Mouse (Mus musculus) stomach, embryonic 16.5 days (tissue): ENCODE measurements around the gene Sfswap. TPM values are rescaled to one million over a fixed set of nuclear protein-coding genes. Genes with fewer than 3 reads are reported as not detected.
A peak's percentile ranks its signal among the peaks of the same experiment; 100 is the strongest.

ENCODE experiments used
- ATAC-seq: fragments of 200-750 bp; cut with Nextera tagmentation; 2 replicates; pipeline ENCODE4 v1.8.0; 2017; ENCODE audit warnings: moderate number of reproducible peaks, moderate TSS enrichment; ENCODE audit not compliant: insufficient read depth, low FRiP score
- H3K27ac ChIP-seq: fragments of 300-500 bp; sonication (generic); 2 replicates; pipeline ENCODE4 v1.5.1; 2014; ENCODE audit warnings: low read length
- H3K27me3 ChIP-seq: fragments of 300-500 bp; sonication (generic); 2 replicates; pipeline ENCODE4 v1.6.1; 2014; ENCODE audit warnings: low read length, control low read depth, mixed read lengths; ENCODE audit not compliant: control insufficient read depth, insufficient read depth
- H3K36me3 ChIP-seq: fragments of 300-500 bp; sonication (generic); 2 replicates; pipeline ENCODE4 v1.6.1; 2014; ENCODE audit warnings: low read length; ENCODE audit not compliant: control insufficient read depth, insufficient read depth
- H3K4me1 ChIP-seq: fragments of 300-500 bp; sonication (generic); 2 replicates; pipeline ENCODE4 v1.6.1; 2014; ENCODE audit warnings: low read length, control low read depth, mixed read lengths; ENCODE audit not compliant: control insufficient read depth, insufficient read depth
- H3K4me2 ChIP-seq: fragments of 300-500 bp; sonication (generic); 2 replicates; pipeline ENCODE4 v1.6.1; 2014; ENCODE audit warnings: low read depth, low read length, mixed read lengths
- H3K4me3 ChIP-seq: fragments of 300-500 bp; sonication (generic); replicated peaks from 2 replicates; pipeline ENCODE4 v1.5.1; 2014; ENCODE audit warnings: mild to moderate bottlenecking, low read length
- H3K9ac ChIP-seq: fragments of 300-500 bp; sonication (generic); 2 replicates; pipeline ENCODE4 v1.6.1; 2014; ENCODE audit warnings: low read length
- H3K9me3 ChIP-seq: fragments of 300-500 bp; sonication (generic); replicated peaks from 2 replicates; pipeline ENCODE4 v1.6.1; 2016; ENCODE audit warnings: low read length, control low read depth; ENCODE audit not compliant: control insufficient read depth
- WGBS: fragments of 180-500 bp; shearing (Covaris S2); extraction: QIAGEN DNeasy Blood & Tissue Kit; methylation state at CpG from one replicate; pipeline ENCODE4 v1.1.7; 2014; 5-methylcytosine and 5-hydroxymethylcytosine counted together
- polyA plus RNA-seq: library from polyadenylated mRNA; unstranded; fragments of >200 nt; fragmentation: Nextera tagmentation; extraction: Ambion mirVana; gene quantifications from 2 replicates; pipeline ENCODE4 v1.2.1, GENCODE M21; 2015

The Sfswap gene
- polyA plus RNA-seq, 1 experiment from 2014 or later, result 35.5 TPM

GRCm38 (mm10) chr5:129562342-129562741, 61.3 kb downstream of the Sfswap start:
- no peak overlapping the region for H3K4me2 ChIP-seq
- H3K4me3 ChIP-seq, result no peak overlapping the region
- peaks cover 34% of the 10 kb centered on the region for H3K36me3 ChIP-seq
- no peaks in the 10 kb centered on the region for H3K4me1 ChIP-seq
- no peak for ATAC-seq
- H3K27ac ChIP-seq, result no peak overlapping the region
- no peaks in the 10 kb centered on the region for H3K27me3 ChIP-seq
- H3K9me3 ChIP-seq, result no peaks in the 10 kb centered on the region
- no peak overlapping the region for H3K9ac ChIP-seq
- 90% methylated on average over 8 of the region's 8 CpGs for WGBS

- H3K27me3 ChIP-seq, result no peaks in the 10 kb centered on the region
- H3K9ac ChIP-seq, result no peak overlapping the region
- peaks cover 12% of the 10 kb centered on the region for H3K36me3 ChIP-seq
- no peaks in the 10 kb centered on the region for H3K4me1 ChIP-seq
- no peaks in the 10 kb centered on the region for H3K9me3 ChIP-seq
- WGBS, result 92% methylated on average over 4 of the region's 4 CpGs
- no peak for ATAC-seq
- H3K27ac ChIP-seq, result no peak overlapping the region
- H3K4me3 ChIP-seq, result no peak overlapping the region
- H3K4me2 ChIP-seq, result no peak overlapping the region
Measured at GRCm38 (mm10) chr5:129568596-129568995, 67.6 kb downstream of the Sfswap start.

GRCm38 (mm10) chr5:129578201-129578600, 77.2 kb downstream of the Sfswap start:
- no peaks in the 10 kb centered on the region for H3K9me3 ChIP-seq
- H3K9ac ChIP-seq, result no peak overlapping the region
- H3K27me3 ChIP-seq, result peaks cover 5% of the 10 kb centered on the region
- no peaks in the 10 kb centered on the region; the same call in 1 of the 2 replicates for H3K4me1 ChIP-seq
- no peak for ATAC-seq
- H3K36me3 ChIP-seq, result no peaks in the 10 kb centered on the region
- no peak overlapping the region for H3K4me2 ChIP-seq
- no peak overlapping the region for H3K4me3 ChIP-seq
- 44% methylated on average over 12 of the region's 12 CpGs for WGBS
- no peak overlapping the region for H3K27ac ChIP-seq

- WGBS, result 7% methylated on average over 6 of the region's 6 CpGs
Measured at GRCm38 (mm10) chr5:129580046-129580445, 79.0 kb downstream of the Sfswap start.

GRCm38 (mm10) chr5:129580572-129580971, 79.6 kb downstream of the Sfswap start:
- no peak for ATAC-seq
- H3K4me1 ChIP-seq, result peaks cover 6% of the 10 kb centered on the region; the same call in 1 of the 2 replicates
- 68% methylated on average over 9 of the region's 9 CpGs for WGBS
- H3K27me3 ChIP-seq, result peaks cover 12% of the 10 kb centered on the region
- H3K27ac ChIP-seq, result no peak overlapping the region
- H3K36me3 ChIP-seq, result no peaks in the 10 kb centered on the region
- H3K9me3 ChIP-seq, result no peaks in the 10 kb centered on the region
- no peak overlapping the region for H3K9ac ChIP-seq
- no peak overlapping the region for H3K4me3 ChIP-seq
- H3K4me2 ChIP-seq, result no peak overlapping the region

More at GRCm38 (mm10) chr5:129580046-129580445, 79.0 kb downstream of the Sfswap start:
- no peaks in the 10 kb centered on the region for H3K36me3 ChIP-seq
- H3K27me3 ChIP-seq, result peaks cover 7% of the 10 kb centered on the region
- H3K9me3 ChIP-seq, result no peaks in the 10 kb centered on the region
- peaks cover 3% of the 10 kb centered on the region; the same call in 1 of the 2 replicates for H3K4me1 ChIP-seq
- H3K4me3 ChIP-seq, result no peak overlapping the region
- H3K4me2 ChIP-seq, result no peak overlapping the region
- no peak overlapping the region for H3K27ac ChIP-seq
- ATAC-seq, result no peak
- no peak overlapping the region for H3K9ac ChIP-seq

GRCm38 (mm10) chr5:129581015-129581414, 80.0 kb downstream of the Sfswap start:
- Histone ChIP-seq H3K9me3 (no peaks in the 10 kb centered on the region), H3K36me3 (no peaks in the 10 kb centered on the region), H3K27me3 (peaks cover 16% of the 10 kb centered on the region), H3K4me3 (no peak overlapping the region), H3K4me1 (peaks cover 9% of the 10 kb centered on the region; the same call in 1 of the 2 replicates), H3K9ac (no peak overlapping the region), H3K27ac (no peak overlapping the region), H3K4me2 (no peak overlapping the region)
- WGBS, result 62% methylated on average over 7 of the region's 7 CpGs
- ATAC-seq, result no peak

- no peaks in the 10 kb centered on the region for H3K9me3 ChIP-seq
- 3% methylated on average over 12 of the region's 12 CpGs for WGBS
- peaks cover 9% of the 10 kb centered on the region; the same call in 1 of the 2 replicates for H3K4me1 ChIP-seq
- H3K4me3 ChIP-seq, result peak overlapping the region; percentile 76
- peak overlapping the region; percentile 82 for H3K9ac ChIP-seq
- peaks cover 16% of the 10 kb centered on the region for H3K27me3 ChIP-seq
- no peak overlapping the region for H3K27ac ChIP-seq
- no peaks in the 10 kb centered on the region for H3K36me3 ChIP-seq
- ATAC-seq, result no peak
- peak overlapping the region; percentile 100 for H3K4me2 ChIP-seq
Measured at GRCm38 (mm10) chr5:129583331-129583730, 82.3 kb downstream of the Sfswap start.

GRCm38 (mm10) chr5:129583761-129584582, 83.0 kb downstream of the Sfswap start, which contains the start of gene Mmp17:
TSS of gene Mmp17 (plus strand) at chr5:129584169.
- WGBS, result under 1% methylated on average over 80 of the region's 80 CpGs

More at GRCm38 (mm10) chr5:129583761-129584582, 83.0 kb downstream of the Sfswap start, which contains the start of gene Mmp17:
- peak; percentile 92 for ATAC-seq
- Histone ChIP-seq H3K4me1 (peaks cover 9% of the 10 kb centered on the region; the same call in 1 of the 2 replicates), H3K9ac (peak within 1 kb of the TSS; percentile 82), H3K27me3 (peaks cover 16% of the 10 kb centered on the region), H3K4me2 (peak within 1 kb of the TSS; percentile 100), H3K27ac (no peak within 1 kb of the TSS), H3K9me3 (no peaks in the 10 kb centered on the region), H3K4me3 (peak within 1 kb of the TSS; percentile 76), H3K36me3 (no peaks in the 10 kb centered on the region)
